Mouse (Mus musculus) MEL (cell line): ENCODE results near the gene Tbck. TPM values are rescaled to one million over a fixed set of nuclear protein-coding genes. Genes with fewer than 3 reads are reported as not detected.
A peak's percentile ranks its signal among the peaks of the same experiment; 100 is the strongest.

ENCODE experiments used
- DNase-seq: peaks from one replicate; pipeline ENCODE4 v3.0.0; 2011; ENCODE audit warnings: low read depth, low spot score
- H3K27ac ChIP-seq: 2 replicates; pipeline ENCODE4 v1.5.1; 2012; ENCODE audit warnings: low read depth, mild to moderate bottlenecking, control low read depth, low read length, moderate library complexity; ENCODE audit not compliant: control insufficient read depth
- H3K27me3 ChIP-seq, 2 experiments: fragments of 150-350 bp in 1 of 2; sonication (generic) in 1 of 2; 2 replicates each; pipeline ENCODE4 v1.6.1; 2012; ENCODE audit warnings: low read length in 2 of 2, mild to moderate bottlenecking in 2 of 2, improper control_type of control experiment in 1 of 2, moderate library complexity in 1 of 2; ENCODE audit not compliant: insufficient read depth in 2 of 2, control insufficient read depth in 1 of 2
- H3K36me3 ChIP-seq, 2 experiments: 2 replicates each; pipeline ENCODE4 v1.6.1; 2012 to 2014; ENCODE audit warnings: low read length in 2 of 2, improper control_type of control experiment in 1 of 2, inconsistent platforms in 1 of 2, mild to moderate bottlenecking in 1 of 2; ENCODE audit not compliant: insufficient read depth in 2 of 2, control insufficient read depth in 1 of 2
- H3K4me1 ChIP-seq, 2 experiments: fragments of 150-350 bp in 1 of 2; sonication (generic) in 1 of 2; 2 replicates each; pipeline ENCODE4 v1.6.1; 2012; ENCODE audit warnings: low read length in 2 of 2, improper control_type of control experiment in 1 of 2, mild to moderate bottlenecking in 1 of 2; ENCODE audit not compliant: insufficient read depth in 2 of 2, control insufficient read depth in 1 of 2
- H3K4me3 ChIP-seq, 2 experiments: fragments of 150-350 bp in 1 of 2; sonication (generic) in 1 of 2; 2 replicates each; pipeline ENCODE4 v1.5.1; 2012; ENCODE audit warnings: low read depth in 2 of 2, low read length in 2 of 2, mild to moderate bottlenecking in 2 of 2, moderate library complexity in 2 of 2, control low read depth in 1 of 2, improper control_type of control experiment in 1 of 2; ENCODE audit not compliant: control insufficient read depth in 1 of 2, insufficient read depth in 1 of 2
- H3K79me2 ChIP-seq: 2 replicates; pipeline ENCODE4 v1.6.1; 2012; ENCODE audit warnings: mild to moderate bottlenecking, low read length, moderate library complexity; ENCODE audit not compliant: control insufficient read depth, poor library complexity, insufficient read depth
- H3K9ac ChIP-seq: 2 replicates; pipeline ENCODE4 v1.6.1; 2012; ENCODE audit warnings: low read depth, mild to moderate bottlenecking, control low read depth, low read length, moderate library complexity; ENCODE audit not compliant: control insufficient read depth, poor library complexity, severe bottlenecking
- H3K9me3 ChIP-seq: fragments of 150-350 bp; sonication (generic); replicated peaks from 2 replicates; pipeline ENCODE4 v1.6.1; 2012; ENCODE audit warnings: mild to moderate bottlenecking, low read length, improper control_type of control experiment, moderate library complexity; ENCODE audit not compliant: insufficient read depth
- CHD2 ChIP-seq: IDR thresholded peaks from 2 replicates; pipeline ENCODE4 v1.6.1; 2011; ENCODE audit warnings: low read length, improper control_type of control experiment
- E2F4 ChIP-seq: IDR thresholded peaks from 2 replicates; pipeline ENCODE4 v1.6.1; 2011; ENCODE audit warnings: low read depth, low read length, improper control_type of control experiment, borderline replicate concordance
- EP300 ChIP-seq, 2 experiments: IDR thresholded peaks; 2 replicates each; pipeline ENCODE4 v1.6.1; 2011; ENCODE audit warnings: improper control_type of control experiment in 2 of 2, low read length in 2 of 2, low read depth in 1 of 2, mild to moderate bottlenecking in 1 of 2
- GATA1 ChIP-seq: IDR thresholded peaks from 2 replicates; pipeline ENCODE4 v1.6.1; 2011; ENCODE audit warnings: low read depth, low read length, improper control_type of control experiment
- MAX ChIP-seq: IDR thresholded peaks from 2 replicates; pipeline ENCODE4 v1.6.1; 2011; ENCODE audit warnings: low read length, improper control_type of control experiment
- MXI1 ChIP-seq: IDR thresholded peaks from 2 replicates; pipeline ENCODE4 v1.6.1; 2011; ENCODE audit warnings: mild to moderate bottlenecking, low read depth, low read length, improper control_type of control experiment
- MYC ChIP-seq: IDR thresholded peaks from 2 replicates; pipeline ENCODE4 v1.6.1; 2011; ENCODE audit warnings: low read depth, mild to moderate bottlenecking, low read length, improper control_type of control experiment, moderate library complexity
- POLR2A ChIP-seq, 2 experiments: IDR thresholded peaks; 2 replicates each; pipeline ENCODE4 v1.6.1; 2011 to 2012; ENCODE audit warnings: low read length in 2 of 2, mild to moderate bottlenecking in 2 of 2, control low read depth in 1 of 2, improper control_type of control experiment in 1 of 2, low read depth in 1 of 2, moderate library complexity in 1 of 2; ENCODE audit not compliant: control insufficient read depth in 1 of 2, insufficient read depth in 1 of 2, poor library complexity in 1 of 2
- POLR2AphosphoS2 ChIP-seq: IDR thresholded peaks from 2 replicates; pipeline ENCODE4 v1.6.1; 2011; ENCODE audit warnings: low read length, improper control_type of control experiment
- POLR2AphosphoS5 ChIP-seq: IDR thresholded peaks from 2 replicates; pipeline ENCODE4 v1.6.1; 2012; ENCODE audit warnings: low read depth, borderline replicate concordance, mild to moderate bottlenecking, inconsistent platforms, low read length, moderate library complexity, mixed read lengths
- TAL1 ChIP-seq: IDR thresholded peaks from 2 replicates; pipeline ENCODE4 v1.6.1; 2012; ENCODE audit warnings: mild to moderate bottlenecking, inconsistent platforms, low read length, moderate library complexity, mixed read lengths
- TBP ChIP-seq: IDR thresholded peaks from 2 replicates; pipeline ENCODE4 v1.8.0; 2011; ENCODE audit warnings: low read depth, low read length, improper control_type of control experiment
- USF1 ChIP-seq: IDR thresholded peaks from 2 replicates; pipeline ENCODE4 v1.6.1; 2014; ENCODE audit warnings: low read depth, mild to moderate bottlenecking, inconsistent platforms, low read length, improper control_type of control experiment, moderate library complexity
- ZKSCAN1 ChIP-seq: IDR thresholded peaks from 2 replicates; pipeline ENCODE4 v1.6.1; 2012; ENCODE audit warnings: low read depth, mild to moderate bottlenecking, inconsistent platforms, low read length, improper control_type of control experiment, moderate library complexity
- ZNF384 ChIP-seq: IDR thresholded peaks from 2 replicates; pipeline ENCODE4 v1.6.1; 2012; ENCODE audit warnings: low read depth, mild to moderate bottlenecking, inconsistent platforms, low read length, improper control_type of control experiment
- polyA plus RNA-seq, 2 experiments: library from polyadenylated mRNA; stranded (reverse) in 1 of 2; unstranded in 1 of 2; fragments of >175 nt in 1 of 2; fragments of >200 nt in 1 of 2; gene quantifications; 2 replicates each; pipeline versions ENCODE4 v1.2.1 to v1.2.4; 2012; ENCODE audit warnings: low replicate concordance in 2 of 2, low read depth in 1 of 2; ENCODE audit not compliant: insufficient read length in 2 of 2, insufficient read depth in 1 of 2, missing spikeins in 1 of 2
- total RNA-seq: library from RNA; depleted of rRNA; stranded (reverse); fragments of 300-350 nt; gene quantifications from 2 replicates; pipeline ENCODE4 v1.2.3, GENCODE M21; 2012

The Tbck gene
- total and polyA plus RNA-seq, 3 experiments = 4.6 to 7.5 TPM; not detected in 1

GRCm38 (mm10) chr3:132781103-132781502 lies 97.2 kb downstream of the Tbck start:
- TF ChIP-seq MYC (no peak), GATA1 (0 out of 2 replicates have a peak, but pooled peaks have one; percentile 34), ZKSCAN1 (no peak), EP300 (IDR thresholded peaks at IDR 0.05; ENCODE audit: low read depth in 1 of 2, low read length in 2 of 2) (peak; percentile 17 to 21; a peak in 1 of 4 replicates)
- TF ChIP-seq, all 39 proteins: peak for 2
- Histone ChIP-seq H3K27me3 (no peaks in the 10 kb centered on the region), H3K79me2 (no peaks in the 10 kb centered on the region), H3K4me1 (no peaks in the 10 kb centered on the region), H3K4me3 (no peak overlapping the region), H3K27ac (no peak overlapping the region), H3K9ac (no peak overlapping the region), H3K36me3 (peaks cover under 1 to 2% of the 10 kb centered on the region in 2 experiments; a peak in 2 of 4 replicates), H3K9me3 (no peaks in the 10 kb centered on the region)
- no peak for DNase-seq

- H3K36me3 ChIP-seq = peaks cover 0 to 7% of the 10 kb centered on the region in 2 experiments; a peak in 2 of 4 replicates
- no peak for TF ChIP-seq POLR2AphosphoS2
- TF ChIP-seq, all 39 proteins: peak for 0
- Histone ChIP-seq H3K9me3 (no peaks in the 10 kb centered on the region), H3K4me3 (no peak overlapping the region), H3K79me2 (no peaks in the 10 kb centered on the region), H3K4me1 (peaks cover 0 to 7% of the 10 kb centered on the region in 2 experiments; a peak in 3 of 4 replicates), H3K27me3 (no peaks in the 10 kb centered on the region), H3K27ac (no peak overlapping the region), H3K9ac (no peak overlapping the region)
- no peak for DNase-seq
These were observed 99.1 kb downstream of the Tbck start for GRCm38 (mm10) chr3:132783087-132783486.

GRCm38 (mm10) chr3:132784732-132785131 lies 100.8 kb downstream of the Tbck start:
- TF ChIP-seq POLR2AphosphoS5 = no peak
- TF ChIP-seq ZNF384 = peak; percentile 59

GRCm38 (mm10) chr3:132786690-132787089 lies 102.7 kb downstream of the Tbck start:
- TF ChIP-seq E2F4 = no peak
- TF ChIP-seq TBP = no peak
- TF ChIP-seq USF1 = no peak
- TF ChIP-seq POLR2A (IDR thresholded peaks at IDR 0.05; ENCODE audit: control insufficient read depth in 1 of 2, insufficient read depth in 1 of 2, low read depth in 1 of 2, low read length in 2 of 2, poor library complexity in 1 of 2) = no peak
- no peak for TF ChIP-seq MXI1
- TF ChIP-seq ZKSCAN1 = no peak
- TF ChIP-seq TAL1 = no peak
- TF ChIP-seq CHD2 = no peak
- no peak for TF ChIP-seq MAX
- TF ChIP-seq, all 39 proteins: peak for 0
- Histone ChIP-seq H3K4me3 (no peak overlapping the region), H3K9me3 (no peaks in the 10 kb centered on the region), H3K27me3 (no peaks in the 10 kb centered on the region), H3K36me3 (peaks cover 0 to 4% of the 10 kb centered on the region in 2 experiments; a peak in 2 of 4 replicates), H3K79me2 (no peaks in the 10 kb centered on the region), H3K9ac (no peak overlapping the region), H3K4me1 (peaks cover 0 to 7% of the 10 kb centered on the region in 2 experiments; a peak in 3 of 4 replicates), H3K27ac (no peak overlapping the region)
- DNase-seq = no peak

More at GRCm38 (mm10) chr3:132784732-132785131, 100.8 kb downstream of the Tbck start:
- no peaks in the 10 kb centered on the region for H3K9me3 ChIP-seq
- no peak overlapping the region for H3K27ac ChIP-seq
- H3K9ac ChIP-seq = no peak overlapping the region
- H3K27me3 ChIP-seq = no peaks in the 10 kb centered on the region
- DNase-seq = no peak
- peaks cover 0 to 7% of the 10 kb centered on the region in 2 experiments; a peak in 2 of 4 replicates for H3K36me3 ChIP-seq
- no peak overlapping the region for H3K4me3 ChIP-seq
- no peaks in the 10 kb centered on the region for H3K79me2 ChIP-seq
- peaks cover 0 to 7% of the 10 kb centered on the region in 2 experiments; a peak in 3 of 4 replicates for H3K4me1 ChIP-seq
